Mouse (Mus musculus) mouse trophoblast stem cell (cell line): ENCODE measurements around the gene Suclg1.

Source experiments
- in situ Hi-C, 2 experiments: fragments of 300-500 bp; cut with MseI, MboI; formaldehyde crosslinking; loops; 2 replicates in 1 of 2; 3 replicates in 1 of 2; pipeline ENCODE4 v1.15.1; 2025

Gene Suclg1

GRCm38 (mm10) chr6:73248237-73249048, at the start of gene Suclg1:
TSS of gene Suclg1 (plus strand) at chr6:73248382.
- in situ Hi-C loops = no loop called here

GRCm38 (mm10) chr6:73203724-73204123, 44.5 kb upstream of the Suclg1 start:
- in situ Hi-C loops = no loop called here

GRCm38 (mm10) chr6:73204937-73205336, 43.2 kb upstream of the Suclg1 start:
- in situ Hi-C loops = no loop called here

GRCm38 (mm10) chr6:73209598-73209997, 38.6 kb upstream of the Suclg1 start:
- in situ Hi-C loops = no loop called here

- in situ Hi-C loops = no loop called here
These were observed 37.7 kb upstream of the Suclg1 start for GRCm38 (mm10) chr6:73210445-73210972.

- in situ Hi-C loops = no loop called here
These were observed 37.1 kb upstream of the Suclg1 start for GRCm38 (mm10) chr6:73211036-73211435.

- in situ Hi-C loops = no loop called here
These were observed 36.6 kb upstream of the Suclg1 start for GRCm38 (mm10) chr6:73211602-73212001.

GRCm38 (mm10) chr6:73221189-73221957, 26.8 kb upstream of the Suclg1 start, which contains the start of gene Dnah6:
TSS of gene Dnah6 (minus strand) at chr6:73221651.
- in situ Hi-C loops = loop anchor here in 1 of 2 experiments (10.0 kb wide), 1 partner anchor 277 kb away; no protein-coding TSS in a partner anchor

GRCm38 (mm10) chr6:73221958-73222735, 26.0 kb upstream of the Suclg1 start:
- in situ Hi-C loops = loop anchor here in 1 of 2 experiments (10.0 kb wide), 1 partner anchor 277 kb away; no protein-coding TSS in a partner anchor

GRCm38 (mm10) chr6:73222841-73223526, 25.2 kb upstream of the Suclg1 start:
- in situ Hi-C loops = loop anchor here in 1 of 2 experiments (10.0 kb wide), 1 partner anchor 278 kb away; no protein-coding TSS in a partner anchor

- in situ Hi-C loops = loop anchor here in 1 of 2 experiments (10.0 kb wide), 1 partner anchor 283 kb away; no protein-coding TSS in a partner anchor
These were observed 20.6 kb upstream of the Suclg1 start for GRCm38 (mm10) chr6:73227376-73228158.

- in situ Hi-C loops = loop anchor here in 1 of 2 experiments (10.0 kb wide), 1 partner anchor 284 kb away; no protein-coding TSS in a partner anchor
These were observed 19.8 kb upstream of the Suclg1 start for GRCm38 (mm10) chr6:73228408-73228807.

- in situ Hi-C loops = loop anchor here in 1 of 2 experiments (10.0 kb wide), 1 partner anchor 284 kb away; no protein-coding TSS in a partner anchor
These were observed 19.3 kb upstream of the Suclg1 start for GRCm38 (mm10) chr6:73228881-73229280.

GRCm38 (mm10) chr6:73232152-73232584, 16.0 kb upstream of the Suclg1 start:
- in situ Hi-C loops = no loop called here

- in situ Hi-C loops = no loop called here
These were observed 14.9 kb upstream of the Suclg1 start for GRCm38 (mm10) chr6:73233202-73233726.

- in situ Hi-C loops = no loop called here
These were observed 13.8 kb upstream of the Suclg1 start for GRCm38 (mm10) chr6:73234302-73234900.

- in situ Hi-C loops = no loop called here
These were observed 12.5 kb upstream of the Suclg1 start for GRCm38 (mm10) chr6:73235650-73236049.

- in situ Hi-C loops = no loop called here
These were observed 1.4 kb upstream of the Suclg1 start for GRCm38 (mm10) chr6:73246821-73247220.

GRCm38 (mm10) chr6:73247452-73247851, 730 bp upstream of the Suclg1 start:
- in situ Hi-C loops = no loop called here
